Mouse (Mus musculus) heart, adult 9 months (tissue): ENCODE results near the gene Efcab5.

Experiments
- DNase-seq, 2 experiments: peaks; one replicate each; pipeline ENCODE4 v3.0.0; 2022; ENCODE audit warnings: low spot score in 2 of 2

Gene Efcab5

DNA sequence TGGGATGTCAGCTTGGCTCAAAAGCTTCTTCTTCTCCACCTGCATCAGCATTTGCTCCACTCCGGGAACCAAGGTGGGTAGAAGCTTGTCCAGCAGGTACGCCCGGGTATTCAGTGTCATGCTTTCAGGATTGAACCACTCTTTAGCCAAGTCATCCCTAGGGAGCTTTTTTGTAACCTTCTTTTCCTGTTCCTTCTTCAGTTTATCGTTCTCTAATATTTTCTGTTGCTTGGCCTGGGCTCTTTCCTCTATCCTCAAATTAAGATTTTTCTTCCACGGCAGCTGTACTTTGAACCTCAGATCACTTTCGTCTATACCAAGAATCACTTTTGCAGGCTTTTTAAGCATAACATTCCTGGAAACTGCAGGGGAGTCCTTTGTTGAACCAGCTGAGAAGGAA is at the start of gene Efcab5:
TSS of gene Efcab5 (minus strand) at position 101 of the 400 bp plus-strand sequence.
- DNase-seq = no peak

- DNase-seq = no peak
These were observed 46.5 kb upstream of the Efcab5 start for GRCm38 (mm10) chr11:77235267-77235666.

- DNase-seq = no peak
These were observed 42.7 kb upstream of the Efcab5 start for GRCm38 (mm10) chr11:77231514-77231913.

- DNase-seq = no peak
These were observed 42.0 kb upstream of the Efcab5 start for GRCm38 (mm10) chr11:77230765-77231164.

- DNase-seq = no peak
These were observed 28.0 kb upstream of the Efcab5 start for GRCm38 (mm10) chr11:77216761-77217130.

DNA sequence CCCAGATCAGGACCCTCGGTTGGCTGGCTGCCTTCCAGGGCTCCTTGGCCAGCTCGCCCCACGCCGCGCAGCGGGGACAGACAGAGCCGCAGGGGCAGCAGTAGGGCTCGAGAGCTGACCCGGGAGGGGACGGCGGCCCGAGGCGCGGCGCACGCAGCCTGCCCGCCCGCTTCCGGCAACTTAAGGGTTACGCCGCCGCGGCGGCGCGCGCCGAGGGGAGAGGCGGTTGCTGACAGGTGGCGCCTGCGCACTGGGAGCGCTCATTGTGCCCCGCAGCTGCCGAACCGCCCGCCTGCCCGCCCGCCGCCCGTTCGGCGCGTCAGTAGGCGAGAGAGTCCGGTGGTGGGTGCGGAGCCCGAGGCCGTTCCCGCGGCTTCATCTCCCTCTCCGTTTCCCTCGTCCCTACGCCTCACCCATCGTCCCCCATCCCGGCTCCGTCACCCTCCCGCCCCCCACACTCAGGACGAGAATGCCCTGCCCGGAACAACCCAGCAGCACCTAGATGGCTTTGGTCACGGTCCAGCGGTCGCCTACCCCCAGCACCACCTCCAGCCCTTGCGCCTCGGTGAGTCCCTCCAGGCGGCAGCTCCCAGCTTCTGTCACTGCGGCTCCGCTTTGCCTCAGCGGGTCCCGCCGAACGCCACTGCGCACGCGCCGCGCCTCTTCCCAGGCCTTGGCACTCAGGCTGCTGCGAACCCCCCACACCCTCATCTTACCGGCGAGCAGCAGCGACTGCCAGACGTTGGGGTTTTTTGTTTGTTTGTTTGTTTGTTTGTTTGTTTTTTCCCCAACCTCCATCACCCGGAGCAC is 27.4 kb upstream of the Efcab5 start, which contains the start of gene Ssh2:
TSS of gene Ssh2 (plus strand) at position 337 of the 810 bp plus-strand sequence.
- DNase-seq = peak; percentile 73 to 76

GRCm38 (mm10) chr11:77215483-77215882 is 26.7 kb upstream of the Efcab5 start:
- peak in 1 of 2 experiments; percentile 9 for DNase-seq

DNA sequence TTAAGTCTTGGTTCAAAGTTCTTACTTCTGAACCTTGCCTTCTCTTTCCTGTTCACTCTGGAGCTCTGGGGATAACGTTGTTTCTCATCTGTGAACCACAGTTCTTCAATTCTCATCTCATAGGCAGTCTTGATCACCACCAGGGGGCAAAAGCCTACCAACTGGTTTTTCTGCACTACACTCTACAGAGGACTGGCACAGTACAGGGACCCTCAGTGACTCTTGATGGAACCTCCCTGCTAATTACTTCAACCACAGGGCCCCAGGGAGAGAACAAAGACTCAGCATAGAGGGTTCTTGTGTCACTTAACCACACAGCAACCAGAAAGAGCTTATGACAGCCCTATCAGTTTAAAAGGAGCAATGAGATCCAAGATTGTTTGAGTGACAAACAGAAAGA is 26.0 kb upstream of the Efcab5 start:
- peak; percentile 63 to 65 for DNase-seq

DNA sequence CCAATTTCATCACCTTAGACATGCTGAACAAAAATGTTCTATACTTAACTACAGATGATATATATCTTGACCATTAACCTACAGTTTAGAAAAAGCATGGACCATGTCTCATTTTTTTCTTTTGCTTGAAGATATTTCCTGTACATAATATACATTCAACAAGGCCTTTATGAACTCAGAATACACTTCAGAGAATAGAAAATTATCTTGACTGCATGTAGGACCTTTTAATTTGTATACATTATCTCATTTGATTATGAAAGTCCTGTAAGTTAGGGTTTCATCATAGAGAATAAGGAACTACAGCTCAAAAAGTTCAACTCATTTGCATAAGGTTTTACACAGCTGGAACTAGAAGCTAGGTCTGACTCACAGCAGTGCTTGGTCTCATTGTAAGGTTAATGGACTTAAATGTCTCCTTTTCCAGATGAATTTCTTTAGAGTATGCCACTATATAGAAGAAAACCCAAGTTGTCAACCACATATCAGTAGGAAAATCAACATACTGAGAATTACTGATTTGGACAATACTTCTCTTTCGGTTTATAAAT is 25.4 kb upstream of the Efcab5 start:
- no peak for DNase-seq

DNA sequence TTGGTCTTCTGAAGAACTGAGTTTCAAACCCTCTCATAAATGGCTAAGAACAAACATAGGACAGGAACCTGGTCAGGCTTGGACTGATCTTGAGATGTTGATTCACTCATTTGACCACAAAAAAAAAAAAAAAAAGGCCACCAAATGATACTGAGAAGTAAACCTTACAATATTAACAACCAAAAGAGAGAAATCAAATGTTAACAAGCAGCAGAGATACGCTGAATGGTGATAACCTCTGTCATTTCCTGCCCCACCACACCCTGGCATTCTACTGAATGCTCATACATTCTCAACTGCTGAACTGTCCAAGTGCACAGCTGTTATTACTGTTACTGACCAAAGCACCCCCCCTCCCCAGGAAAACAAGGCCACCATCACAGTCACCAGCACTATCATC is 11.9 kb upstream of the Efcab5 start:
- no peak for DNase-seq

GRCm38 (mm10) chr11:77199636-77200035 is 10.9 kb upstream of the Efcab5 start:
- no peak for DNase-seq

GRCm38 (mm10) chr11:77196181-77197143 is 7.7 kb upstream of the Efcab5 start:
- peak in 1 of 2 experiments; percentile 7 for DNase-seq

GRCm38 (mm10) chr11:77195360-77196109 is 6.8 kb upstream of the Efcab5 start:
- no peak for DNase-seq

DNA sequence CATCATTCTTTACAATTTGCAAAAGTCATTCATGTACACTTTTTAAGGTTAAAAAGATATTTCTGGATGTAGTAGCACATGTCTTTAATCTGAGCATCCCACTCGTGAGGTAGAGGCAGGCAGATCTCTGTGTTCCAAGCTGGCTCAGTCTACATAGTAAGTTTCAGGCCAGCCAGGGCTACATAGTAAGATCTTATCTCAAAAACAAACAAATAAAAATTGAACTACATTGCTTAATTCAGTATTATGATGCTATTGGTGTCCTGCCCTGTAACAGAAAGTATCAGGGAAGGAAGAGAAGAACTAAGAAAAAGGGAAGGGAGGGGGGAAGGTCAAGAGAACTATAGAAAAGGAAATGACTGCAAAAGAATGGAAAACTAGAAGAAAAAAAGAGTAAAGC is 6.0 kb upstream of the Efcab5 start:
- DNase-seq = no peak

DNA sequence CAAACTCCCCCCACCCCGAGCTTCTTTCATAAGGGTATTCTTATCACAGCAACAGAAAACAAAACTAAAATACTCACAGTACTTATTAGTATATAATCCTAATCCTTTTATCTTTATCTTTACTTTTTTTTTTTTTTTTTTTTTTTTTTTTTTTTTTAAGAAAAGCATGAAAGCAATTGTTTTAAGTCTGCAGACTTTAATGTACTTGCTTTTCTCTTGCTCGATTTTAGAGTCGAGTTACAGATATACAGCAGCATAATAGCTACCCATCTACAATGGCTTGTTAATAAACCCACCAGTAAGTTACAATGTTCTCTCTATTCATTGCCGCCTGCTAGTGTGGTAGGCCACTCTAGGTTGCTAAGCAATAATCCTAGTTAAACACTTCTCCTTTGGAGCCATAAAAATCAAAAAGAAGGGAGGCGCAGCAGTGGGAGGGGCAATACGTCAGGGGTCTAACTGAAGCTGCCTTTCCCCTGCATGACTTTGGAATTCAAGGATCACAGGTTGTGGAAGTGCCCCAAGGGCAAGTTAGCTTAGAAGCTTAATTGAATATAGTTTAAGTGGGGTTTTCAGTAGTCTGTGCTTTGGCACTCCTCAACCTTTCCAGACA is 5.3 kb upstream of the Efcab5 start:
- no peak for DNase-seq

DNA sequence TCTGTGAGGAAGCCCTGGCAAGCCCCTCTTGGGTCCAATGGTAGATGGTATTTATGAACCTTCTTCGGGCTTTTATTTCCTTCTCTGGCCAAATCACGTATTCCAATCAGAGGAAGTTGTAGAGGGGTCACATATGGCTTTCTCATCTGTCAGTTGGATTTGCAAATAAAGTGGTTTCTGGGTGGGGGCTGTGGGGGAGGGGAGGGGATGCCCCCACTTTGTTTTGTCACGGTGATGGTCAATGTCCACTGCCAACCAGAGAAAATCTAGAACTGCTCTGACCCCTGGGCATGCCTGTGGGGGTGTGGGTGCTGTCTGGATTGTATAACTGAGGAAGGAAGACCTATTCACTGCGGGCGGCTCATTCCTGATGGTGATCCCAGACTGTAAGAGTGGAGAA is 4.6 kb upstream of the Efcab5 start:
- no peak for DNase-seq

DNA sequence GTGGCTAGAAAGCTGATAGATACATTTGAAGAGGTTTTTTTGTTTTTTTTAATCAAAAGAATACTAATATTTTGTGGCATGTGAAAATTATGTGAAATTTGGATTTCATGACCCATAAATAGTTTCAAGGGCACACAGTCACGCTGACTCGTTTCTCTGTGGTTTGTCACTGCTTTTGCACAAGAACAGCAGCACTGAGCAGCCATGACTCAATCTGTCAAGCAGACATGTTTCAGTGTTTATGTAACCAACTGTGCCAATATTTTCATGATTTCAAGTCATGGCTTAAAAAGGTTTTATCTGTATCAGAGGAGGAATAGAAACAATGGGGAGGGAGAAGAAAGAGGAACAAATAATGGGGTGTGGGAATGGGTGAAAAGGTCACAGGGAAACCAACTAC is 3.8 kb downstream of the Efcab5 start:
- DNase-seq = no peak

DNA sequence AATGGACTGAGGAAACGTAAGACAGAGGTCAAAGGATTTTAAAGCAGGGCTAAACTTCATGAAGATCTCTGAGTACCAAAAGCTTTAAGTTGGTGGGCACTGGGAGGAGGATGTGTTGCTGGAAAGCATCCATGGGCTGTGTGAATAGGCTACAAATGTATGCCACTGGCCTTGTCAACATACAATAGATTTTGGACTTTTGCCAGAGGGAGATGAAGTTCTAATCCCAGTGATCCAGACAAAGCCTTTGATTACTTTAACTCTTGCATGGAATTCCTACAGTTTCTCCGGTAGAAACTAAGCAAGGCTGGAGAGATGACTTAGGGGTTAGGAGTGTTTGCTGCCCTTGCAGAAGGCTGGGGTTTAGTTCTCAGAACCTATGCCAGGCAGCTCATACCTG is 6.2 kb downstream of the Efcab5 start:
- DNase-seq = no peak

GRCm38 (mm10) chr11:77182041-77182440 is 6.7 kb downstream of the Efcab5 start:
- no peak for DNase-seq

- DNase-seq = no peak
These were observed 7.2 kb downstream of the Efcab5 start for GRCm38 (mm10) chr11:77181528-77181927.

DNA sequence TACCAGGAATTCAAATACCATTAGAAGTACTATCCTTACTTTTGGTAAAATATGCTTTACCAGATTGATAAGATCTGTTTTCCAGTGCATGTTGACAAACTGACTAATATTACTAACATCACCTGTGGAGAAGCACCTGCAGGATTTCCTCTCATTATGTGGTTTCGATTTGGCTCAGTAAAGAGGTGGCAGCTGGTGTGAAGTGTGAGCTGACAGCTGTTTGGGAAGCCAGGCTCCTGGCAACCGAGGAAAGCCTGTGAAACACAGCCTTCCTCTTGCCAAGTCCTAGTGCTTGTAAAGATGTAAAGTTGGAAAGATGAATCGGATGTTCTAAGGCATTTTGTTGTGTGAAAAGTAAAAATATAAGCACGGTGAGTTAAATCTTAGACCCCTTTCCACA is 7.9 kb downstream of the Efcab5 start:
- DNase-seq = no peak
